Mouse (Mus musculus) neural tube, embryonic 15.5 days (tissue): ENCODE measurements at regions not wholly inside any gene's neighbourhood (a gene's known extent, or its start where the extent isn't known, plus 50 kb on each side); places are given as distances from the start of the nearest gene placed in this dataset.
A peak's percentile ranks its signal among the peaks of the same experiment; 100 is the strongest.
"Not testable (repeated sequence)": the region's sequence is repeated elsewhere in the genome, so short reads cannot be mapped to it uniquely, and the experiment has no call there.

ENCODE experiments used
- ATAC-seq: fragments of 200-750 bp; cut with Nextera tagmentation; 2 replicates; pipeline ENCODE4 v1.8.0; 2017; ENCODE audit warnings: mild to moderate bottlenecking, moderate TSS enrichment, moderate library complexity; ENCODE audit not compliant: low FRiP score
- H3K27ac ChIP-seq: fragments of 300-500 bp; sonication (generic); replicated peaks from 2 replicates; pipeline ENCODE4 v1.5.1; 2015; ENCODE audit warnings: mild to moderate bottlenecking, inconsistent platforms
- H3K27me3 ChIP-seq: fragments of 300-500 bp; sonication (generic); replicated peaks from 2 replicates; pipeline ENCODE4 v1.6.1; 2015; ENCODE audit warnings: inconsistent platforms
- H3K36me3 ChIP-seq: fragments of 300-500 bp; sonication (generic); 2 replicates; pipeline ENCODE4 v1.6.1; 2015; ENCODE audit warnings: inconsistent platforms
- H3K4me1 ChIP-seq: fragments of 300-500 bp; sonication (generic); 2 replicates; pipeline ENCODE4 v1.6.1; 2015; ENCODE audit warnings: inconsistent platforms
- H3K4me2 ChIP-seq: fragments of 300-500 bp; sonication (generic); 2 replicates; pipeline ENCODE4 v1.6.1; 2015; ENCODE audit warnings: inconsistent platforms, mild to moderate bottlenecking, moderate library complexity
- H3K4me3 ChIP-seq: fragments of 300-500 bp; sonication (generic); replicated peaks from 2 replicates; pipeline ENCODE4 v1.5.1; 2015; ENCODE audit warnings: mild to moderate bottlenecking, inconsistent platforms
- H3K9ac ChIP-seq: fragments of 300-500 bp; sonication (generic); replicated peaks from 2 replicates; pipeline ENCODE4 v1.6.1; 2015; ENCODE audit warnings: mild to moderate bottlenecking, inconsistent platforms
- H3K9me3 ChIP-seq: fragments of 300-500 bp; sonication (generic); replicated peaks from 2 replicates; pipeline ENCODE4 v1.6.1; 2016; ENCODE audit warnings: inconsistent platforms
- WGBS: fragments of 180-500 bp; shearing (Covaris S2); methylation state at CpG from one replicate; pipeline ENCODE4 v1.1.7; 2015; ENCODE audit warnings: mixed read lengths; 5-methylcytosine and 5-hydroxymethylcytosine counted together

GRCm38 (mm10) chr4:81564446-81564845 lies 121.8 kb upstream of the Mpdz start:
- Histone ChIP-seq H3K9ac (no peak overlapping the region), H3K4me3 (no peak overlapping the region), H3K9me3 (no peaks in the 10 kb centered on the region), H3K4me1 (peaks cover 25% of the 10 kb centered on the region), H3K27me3 (no peaks in the 10 kb centered on the region), H3K4me2 (peak overlapping the region; percentile 44), H3K27ac (no peak overlapping the region), H3K36me3 (no peaks in the 10 kb centered on the region)
- no peak for ATAC-seq
- 8% methylated on average over 6 of the region's 6 CpGs for WGBS

GRCm38 (mm10) chr4:81563574-81563973 lies 121.0 kb upstream of the Mpdz start:
- Histone ChIP-seq H3K9ac (no peak overlapping the region), H3K9me3 (no peaks in the 10 kb centered on the region), H3K27ac (no peak overlapping the region), H3K4me2 (peak overlapping the region; percentile 25; the same call in 1 of the 2 replicates), H3K4me3 (no peak overlapping the region), H3K27me3 (no peaks in the 10 kb centered on the region), H3K36me3 (no peaks in the 10 kb centered on the region), H3K4me1 (peaks cover 25% of the 10 kb centered on the region)
- WGBS, result 40% methylated on average over 10 of the region's 10 CpGs
- ATAC-seq, result no peak

GRCm38 (mm10) chr4:81561453-81561852 lies 118.8 kb upstream of the Mpdz start:
- H3K27me3 ChIP-seq, result no peaks in the 10 kb centered on the region
- WGBS, result 32% methylated on average over 4 of the region's 4 CpGs
- no peak overlapping the region for H3K9ac ChIP-seq
- H3K4me1 ChIP-seq, result peaks cover 12% of the 10 kb centered on the region
- no peak overlapping the region for H3K27ac ChIP-seq
- H3K4me2 ChIP-seq, result no peak overlapping the region
- H3K9me3 ChIP-seq, result no peaks in the 10 kb centered on the region
- no peak overlapping the region for H3K4me3 ChIP-seq
- H3K36me3 ChIP-seq, result no peaks in the 10 kb centered on the region
- ATAC-seq, result no peak

- WGBS, result 84% methylated on average over 4 of the region's 4 CpGs
- ATAC-seq, result no peak
- no peak overlapping the region for H3K4me2 ChIP-seq
Measured at GRCm38 (mm10) chr4:81550816-81551215, 108.2 kb upstream of the Mpdz start.

GRCm38 (mm10) chr4:81550256-81550655 lies 107.6 kb upstream of the Mpdz start:
- 94% methylated on average over 4 of the region's 4 CpGs for WGBS
- no peaks in the 10 kb centered on the region for H3K36me3 ChIP-seq
- no peaks in the 10 kb centered on the region for H3K9me3 ChIP-seq
- ATAC-seq, result no peak
- H3K4me3 ChIP-seq, result no peak overlapping the region
- H3K4me2 ChIP-seq, result no peak overlapping the region
- H3K9ac ChIP-seq, result no peak overlapping the region
- no peak overlapping the region for H3K27ac ChIP-seq
- no peaks in the 10 kb centered on the region for H3K27me3 ChIP-seq
- H3K4me1 ChIP-seq, result no peaks in the 10 kb centered on the region

More at GRCm38 (mm10) chr4:81550816-81551215, 108.2 kb upstream of the Mpdz start:
- H3K27me3 ChIP-seq, result no peaks in the 10 kb centered on the region
- H3K4me1 ChIP-seq, result no peaks in the 10 kb centered on the region
- no peaks in the 10 kb centered on the region for H3K36me3 ChIP-seq
- no peak overlapping the region for H3K27ac ChIP-seq
- H3K9ac ChIP-seq, result no peak overlapping the region
- H3K4me3 ChIP-seq, result no peak overlapping the region
- no peaks in the 10 kb centered on the region for H3K9me3 ChIP-seq

GRCm38 (mm10) chr4:81540496-81540895 lies 97.9 kb upstream of the Mpdz start:
- Histone ChIP-seq H3K36me3 (no peaks in the 10 kb centered on the region), H3K4me3 (no peak overlapping the region), H3K27ac (no peak overlapping the region), H3K9me3 (no peaks in the 10 kb centered on the region), H3K27me3 (no peaks in the 10 kb centered on the region), H3K9ac (no peak overlapping the region), H3K4me1 (no peaks in the 10 kb centered on the region), H3K4me2 (no peak overlapping the region)
- ATAC-seq, result no peak

GRCm38 (mm10) chr4:81539551-81539950 lies 96.9 kb upstream of the Mpdz start:
- Histone ChIP-seq H3K4me3 (no peak overlapping the region), H3K4me1 (no peaks in the 10 kb centered on the region), H3K27ac (no peak overlapping the region), H3K36me3 (no peaks in the 10 kb centered on the region), H3K9me3 (no peaks in the 10 kb centered on the region), H3K27me3 (no peaks in the 10 kb centered on the region), H3K4me2 (no peak overlapping the region), H3K9ac (no peak overlapping the region)
- no peak for ATAC-seq
- WGBS, result 67% methylated on average over 3 of the region's 3 CpGs

GRCm38 (mm10) chr4:81536795-81537194 lies 94.2 kb upstream of the Mpdz start:
- ATAC-seq, result no peak
- H3K27ac ChIP-seq, result no peak overlapping the region

GRCm38 (mm10) chr4:81530546-81530945 lies 87.9 kb upstream of the Mpdz start:
- Histone ChIP-seq H3K4me1 (no peaks in the 10 kb centered on the region), H3K9ac (no peak overlapping the region), H3K4me2 (no peak overlapping the region), H3K4me3 (no peak overlapping the region), H3K9me3 (no peaks in the 10 kb centered on the region), H3K36me3 (no peaks in the 10 kb centered on the region), H3K27me3 (no peaks in the 10 kb centered on the region), H3K27ac (no peak overlapping the region)
- no peak for ATAC-seq
- 90% methylated on average over 2 of the region's 2 CpGs for WGBS

More at GRCm38 (mm10) chr4:81536795-81537194, 94.2 kb upstream of the Mpdz start:
- Histone ChIP-seq H3K4me3 (no peak overlapping the region), H3K36me3 (no peaks in the 10 kb centered on the region), H3K9ac (no peak overlapping the region), H3K9me3 (no peaks in the 10 kb centered on the region), H3K4me1 (no peaks in the 10 kb centered on the region), H3K4me2 (no peak overlapping the region), H3K27me3 (no peaks in the 10 kb centered on the region)

GRCm38 (mm10) chr4:81519151-81519550 lies 76.5 kb upstream of the Mpdz start:
- not testable (repeated sequence) for H3K36me3 ChIP-seq, H3K27ac ChIP-seq, H3K4me2 ChIP-seq, H3K4me3 ChIP-seq, H3K9ac ChIP-seq, H3K27me3 ChIP-seq, H3K9me3 ChIP-seq, H3K4me1 ChIP-seq, ATAC-seq
- WGBS, result 85% methylated on average over 2 of the region's 2 CpGs

- no peak for ATAC-seq
Measured at GRCm38 (mm10) chr4:81514547-81514946, 71.9 kb upstream of the Mpdz start.

GRCm38 (mm10) chr4:81512396-81512795 lies 69.8 kb upstream of the Mpdz start:
- Histone ChIP-seq H3K9ac (no peak overlapping the region), H3K4me1 (no peaks in the 10 kb centered on the region), H3K27me3 (no peaks in the 10 kb centered on the region), H3K36me3 (no peaks in the 10 kb centered on the region), H3K4me2 (no peak overlapping the region), H3K4me3 (no peak overlapping the region), H3K9me3 (no peaks in the 10 kb centered on the region), H3K27ac (no peak overlapping the region)
- 74% methylated on average over 3 of the region's 3 CpGs for WGBS
- ATAC-seq, result no peak

More at GRCm38 (mm10) chr4:81514547-81514946, 71.9 kb upstream of the Mpdz start:
- H3K36me3 ChIP-seq, result no peaks in the 10 kb centered on the region
- 89% methylated on average over 4 of the region's 4 CpGs for WGBS
- H3K4me2 ChIP-seq, result no peak overlapping the region
- H3K4me3 ChIP-seq, result no peak overlapping the region
- H3K9me3 ChIP-seq, result no peaks in the 10 kb centered on the region
- H3K4me1 ChIP-seq, result no peaks in the 10 kb centered on the region
- H3K27me3 ChIP-seq, result no peaks in the 10 kb centered on the region
- H3K9ac ChIP-seq, result no peak overlapping the region
- no peak overlapping the region for H3K27ac ChIP-seq

- Histone ChIP-seq H3K9me3 (no peaks in the 10 kb centered on the region), H3K4me3 (no peak overlapping the region), H3K27ac (no peak overlapping the region), H3K4me2 (no peak overlapping the region), H3K4me1 (no peaks in the 10 kb centered on the region), H3K36me3 (no peaks in the 10 kb centered on the region), H3K9ac (no peak overlapping the region), H3K27me3 (no peaks in the 10 kb centered on the region)
- 97% methylated on average over 1 of the region's 1 CpGs for WGBS
- no peak for ATAC-seq
Measured at GRCm38 (mm10) chr4:81508776-81509175, 66.2 kb upstream of the Mpdz start.
